Mouse (Mus musculus) hindbrain, embryonic 11.5 days (tissue): ENCODE results near the gene Gfod2. TPM values are rescaled to one million over a fixed set of nuclear protein-coding genes. Genes with fewer than 3 reads are reported as not detected.
A peak's percentile ranks its signal among the peaks of the same experiment; 100 is the strongest.

ENCODE experiments used
- ATAC-seq: fragments of 200-750 bp; cut with Nextera tagmentation; 2 replicates; pipeline ENCODE4 v1.8.0; 2017; ENCODE audit warnings: mild to moderate bottlenecking, moderate TSS enrichment, moderate library complexity; ENCODE audit not compliant: low FRiP score
- DNase-seq: peaks from one replicate; pipeline ENCODE4 v3.0.0-alpha.2; 2015; ENCODE audit warnings: low spot score
- H3K27ac ChIP-seq: fragments of 300-500 bp; sonication (generic); 2 replicates; pipeline ENCODE4 v1.5.1; 2014; ENCODE audit warnings: mild to moderate bottlenecking, low read depth, low read length
- H3K27me3 ChIP-seq: fragments of 300-500 bp; sonication (generic); 2 replicates; pipeline ENCODE4 v1.6.1; 2014; ENCODE audit warnings: mild to moderate bottlenecking, low read length, moderate library complexity, mixed read lengths; ENCODE audit not compliant: control insufficient read depth, insufficient read depth
- H3K36me3 ChIP-seq: fragments of 300-500 bp; sonication (generic); 2 replicates; pipeline ENCODE4 v1.6.1; 2014; ENCODE audit warnings: mild to moderate bottlenecking, low read length, moderate library complexity, mixed read lengths; ENCODE audit not compliant: control insufficient read depth, insufficient read depth
- H3K4me1 ChIP-seq: fragments of 300-500 bp; sonication (generic); replicated peaks from 2 replicates; pipeline ENCODE4 v1.6.1; 2014; ENCODE audit warnings: low read length, mixed read lengths; ENCODE audit not compliant: control insufficient read depth, insufficient read depth
- H3K4me2 ChIP-seq: fragments of 300-500 bp; sonication (generic); replicated peaks from 2 replicates; pipeline ENCODE4 v1.6.1; 2014; ENCODE audit warnings: mild to moderate bottlenecking, low read depth, low read length
- H3K4me3 ChIP-seq: fragments of 300-500 bp; sonication (generic); 2 replicates; pipeline ENCODE4 v1.5.1; 2014; ENCODE audit warnings: low read depth, low read length
- H3K9ac ChIP-seq: fragments of 300-500 bp; sonication (generic); 2 replicates; pipeline ENCODE4 v1.6.1; 2014; ENCODE audit warnings: low read depth, low read length
- H3K9me3 ChIP-seq: fragments of 300-500 bp; sonication (generic); 2 replicates; pipeline ENCODE4 v1.6.1; 2016; ENCODE audit warnings: low read length; ENCODE audit not compliant: control insufficient read depth
- WGBS: fragments of 180-500 bp; shearing (Covaris S2); extraction: QIAGEN DNeasy Blood & Tissue Kit; methylation state at CpG from one replicate; pipeline ENCODE4 v1.1.7; 2014; 5-methylcytosine and 5-hydroxymethylcytosine counted together
- polyA plus RNA-seq: library from polyadenylated mRNA; unstranded; fragments of >200 nt; fragmentation: Nextera tagmentation; extraction: Ambion mirVana; gene quantifications from 2 replicates; pipeline ENCODE4 v1.2.1, GENCODE M21; 2014

Gfod2 gene
- polyA plus RNA-seq, 1 experiment from 2014 or later: 38.3 TPM

- no peak overlapping the region for H3K27ac ChIP-seq
- no peaks in the 10 kb centered on the region for H3K36me3 ChIP-seq
- ATAC-seq: no peak
- H3K9ac ChIP-seq: no peak overlapping the region
- H3K4me2 ChIP-seq: no peak overlapping the region
- DNase-seq: no peak
- WGBS: 92% methylated on average over 24 of the region's 24 CpGs
- no peak overlapping the region for H3K4me3 ChIP-seq
- H3K27me3 ChIP-seq: no peaks in the 10 kb centered on the region
- H3K4me1 ChIP-seq: no peaks in the 10 kb centered on the region; the same call in none of the 2 replicates
- H3K9me3 ChIP-seq: no peaks in the 10 kb centered on the region
These were observed 55.6 kb downstream of the Gfod2 start for GRCm38 (mm10) chr8:105702731-105703415.

GRCm38 (mm10) chr8:105702001-105702401, 56.5 kb downstream of the Gfod2 start:
- Histone ChIP-seq H3K9me3 (no peaks in the 10 kb centered on the region), H3K9ac (peak overlapping the region; percentile 68), H3K36me3 (no peaks in the 10 kb centered on the region), H3K4me3 (peak overlapping the region; percentile 73), H3K27me3 (no peaks in the 10 kb centered on the region), H3K27ac (peak overlapping the region; percentile 74), H3K4me1 (no peaks in the 10 kb centered on the region; the same call in none of the 2 replicates), H3K4me2 (peak overlapping the region; percentile 91)
- DNase-seq (peak; percentile 50), ATAC-seq (peak; percentile 43)
- WGBS: 39% methylated on average over 18 of the region's 18 CpGs

- DNase-seq (peak; percentile 99), ATAC-seq (peak; percentile 86)
- Histone ChIP-seq H3K9me3 (no peaks in the 10 kb centered on the region), H3K4me3 (peak within 1 kb of the TSS; percentile 73), H3K4me2 (peak within 1 kb of the TSS; percentile 91), H3K27me3 (no peaks in the 10 kb centered on the region), H3K4me1 (no peaks in the 10 kb centered on the region; the same call in none of the 2 replicates), H3K36me3 (0 out of 2 replicates have a peak, but pooled peaks cover 2% of the 10 kb centered on the region), H3K9ac (peak within 1 kb of the TSS; percentile 68), H3K27ac (peak within 1 kb of the TSS; percentile 74)
- whole genome bisulfite sequencing: under 1% methylated on average over 58 of the region's 60 CpGs
These were observed 57.3 kb downstream of the Gfod2 start, which contains the start of the genes Acd and Pard6a for GRCm38 (mm10) chr8:105700966-105701824. Acd (minus strand) TSS chr8:105701102. Pard6a (plus strand) TSS chr8:105701148.

- Histone ChIP-seq H3K4me2 (peak overlapping the region; percentile 91), H3K4me3 (peak overlapping the region; percentile 73), H3K36me3 (0 out of 2 replicates have a peak, but pooled peaks cover 2% of the 10 kb centered on the region), H3K27ac (no peak overlapping the region), H3K27me3 (no peaks in the 10 kb centered on the region), H3K9me3 (no peaks in the 10 kb centered on the region), H3K9ac (peak overlapping the region; percentile 65), H3K4me1 (no peaks in the 10 kb centered on the region; the same call in none of the 2 replicates)
- WGBS: 0% methylated on average over 21 of the region's 21 CpGs
- no peak for DNase-seq
- ATAC-seq: peak; percentile 51
These were observed 57.9 kb downstream of the Gfod2 start for GRCm38 (mm10) chr8:105700566-105700965.

GRCm38 (mm10) chr8:105699488-105700215, 58.8 kb downstream of the Gfod2 start:
- 91% methylated on average over 11 of the region's 11 CpGs for WGBS
- 0 out of 2 replicates have a peak, but pooled peaks cover 2% of the 10 kb centered on the region for H3K36me3 ChIP-seq
- peak overlapping the region; percentile 91 for H3K4me2 ChIP-seq
- H3K4me3 ChIP-seq: peak overlapping the region; percentile 73
- H3K9ac ChIP-seq: peak overlapping the region; percentile 65
- ATAC-seq: no peak
- H3K27ac ChIP-seq: no peak overlapping the region
- no peak for DNase-seq
- H3K27me3 ChIP-seq: no peaks in the 10 kb centered on the region
- peaks cover 4% of the 10 kb centered on the region for H3K4me1 ChIP-seq
- no peaks in the 10 kb centered on the region for H3K9me3 ChIP-seq

- H3K27ac ChIP-seq: no peak overlapping the region
- no peaks in the 10 kb centered on the region for H3K27me3 ChIP-seq
- peaks cover 4% of the 10 kb centered on the region for H3K4me1 ChIP-seq
- 0 out of 2 replicates have a peak, but pooled peaks cover 2% of the 10 kb centered on the region for H3K36me3 ChIP-seq
- H3K4me2 ChIP-seq: no peak overlapping the region
- ATAC-seq (no peak), DNase-seq (no peak)
- no peak overlapping the region for H3K9ac ChIP-seq
- no peak overlapping the region for H3K4me3 ChIP-seq
- 93% methylated on average over 5 of the region's 5 CpGs for WGBS
- no peaks in the 10 kb centered on the region for H3K9me3 ChIP-seq
These were observed 59.7 kb downstream of the Gfod2 start for GRCm38 (mm10) chr8:105698734-105699133.

- Histone ChIP-seq H3K27ac (no peak overlapping the region), H3K4me3 (no peak overlapping the region), H3K27me3 (no peaks in the 10 kb centered on the region), H3K36me3 (0 out of 2 replicates have a peak, but pooled peaks cover 2% of the 10 kb centered on the region), H3K9me3 (no peaks in the 10 kb centered on the region), H3K4me2 (no peak overlapping the region), H3K4me1 (peaks cover 4% of the 10 kb centered on the region), H3K9ac (no peak overlapping the region)
- ATAC-seq: no peak
- no peak for DNase-seq
- WGBS: 90% methylated on average over 17 of the region's 17 CpGs
These were observed 61.2 kb downstream of the Gfod2 start for GRCm38 (mm10) chr8:105697196-105697780.
